Mouse (Mus musculus) left cerebral cortex, adult 8-10 months (tissue): ENCODE data around the gene Aifm3. TPM values are rescaled to one million over a fixed set of nuclear protein-coding genes. Genes with fewer than 3 reads are reported as not detected.

Experiments used
- DNase-seq, 2 experiments: peaks; one replicate each; pipeline ENCODE4 v3.0.0; 2022; ENCODE audit warnings: low spot score in 2 of 2
- total RNA-seq, 4 experiments: library from RNA; stranded (reverse); gene quantifications; 2 replicates each; pipeline ENCODE4 v1.2.4; 2022

Aifm3 gene
- total RNA-seq: 100 to 1,000 TPM; 114 to 128 (median 122) TPM

- no peak for DNase-seq
Observed at GRCm38 (mm10) chr16:17489469-17490111, at the start of gene Aifm3. Gene Aifm3 (plus strand): TSS chr16:17489611.

- DNase-seq: peak; percentile 93 to 96
Observed at GRCm38 (mm10) chr16:17451541-17452372, 37.7 kb upstream of the Aifm3 start, which contains the start of gene Crkl. Gene Crkl (plus strand): TSS chr16:17451987.

GRCm38 (mm10) chr16:17452373-17452715 is 37.1 kb upstream of the Aifm3 start:
- no peak for DNase-seq

GRCm38 (mm10) chr16:17456901-17457300 is 32.5 kb upstream of the Aifm3 start:
- DNase-seq: no peak

GRCm38 (mm10) chr16:17460254-17460653 is 29.2 kb upstream of the Aifm3 start:
- no peak for DNase-seq

GRCm38 (mm10) chr16:17461596-17461995 is 27.8 kb upstream of the Aifm3 start:
- no peak for DNase-seq

GRCm38 (mm10) chr16:17463184-17463583 is 26.2 kb upstream of the Aifm3 start:
- no peak for DNase-seq

GRCm38 (mm10) chr16:17466875-17467663 is 22.3 kb upstream of the Aifm3 start:
- DNase-seq: no peak

- no peak for DNase-seq
Observed at GRCm38 (mm10) chr16:17472498-17472897, 16.9 kb upstream of the Aifm3 start.

- no peak for DNase-seq
Observed at GRCm38 (mm10) chr16:17474091-17474490, 15.3 kb upstream of the Aifm3 start.

- DNase-seq: no peak
Observed at GRCm38 (mm10) chr16:17474761-17475160, 14.7 kb upstream of the Aifm3 start.

- DNase-seq: no peak
Observed at GRCm38 (mm10) chr16:17475326-17475725, 14.1 kb upstream of the Aifm3 start.

GRCm38 (mm10) chr16:17478331-17478943 is 11.0 kb upstream of the Aifm3 start:
- DNase-seq: no peak

- DNase-seq: no peak
Observed at GRCm38 (mm10) chr16:17481465-17481864, 7.9 kb upstream of the Aifm3 start.

GRCm38 (mm10) chr16:17486505-17486904 is 2.9 kb upstream of the Aifm3 start:
- no peak for DNase-seq

- DNase-seq: no peak
Observed at GRCm38 (mm10) chr16:17488478-17489468, 638 bp upstream of the Aifm3 start.

GRCm38 (mm10) chr16:17491154-17491553 is 1.7 kb downstream of the Aifm3 start:
- DNase-seq: no peak

GRCm38 (mm10) chr16:17491896-17492561 is 2.6 kb downstream of the Aifm3 start:
- no peak for DNase-seq

- peak in 1 of 2 experiments; percentile 95 for DNase-seq
Observed at GRCm38 (mm10) chr16:17496499-17497305, 7.3 kb downstream of the Aifm3 start.
